Mouse (Mus musculus) E14TG2a.4 (cell line): ENCODE data around the gene Brinp3.

Experiments
- CTCF ChIP-seq: conservative IDR thresholded peaks from 2 replicates; pipeline ENCODE4 v1.5.1; 2014; ENCODE audit warnings: low read length
- NANOG ChIP-seq: IDR thresholded peaks from 2 replicates; pipeline ENCODE4 v1.6.1; 2014; ENCODE audit warnings: borderline replicate concordance, low read length, mixed read lengths
- POU5F1 ChIP-seq: IDR thresholded peaks from 2 replicates; pipeline ENCODE4 v1.6.1; 2014; ENCODE audit warnings: low read length, borderline replicate concordance

- TF ChIP-seq CTCF (no peak), NANOG (no peak), POU5F1 (no peak)
Measured at GRCm38 (mm10) chr1:146792826-146793225, 298.3 kb downstream of the Brinp3 start.
